Mouse (Mus musculus) liver, postnatal 0 days (tissue): ENCODE measurements at regions not wholly inside any gene's neighbourhood (a gene's known extent, or its start where the extent isn't known, plus 50 kb on each side); places are given as distances from the start of the nearest gene placed in this dataset.

Experiments used
- CTCF ChIP-seq: sonication (generic); IDR thresholded peaks from 2 replicates; pipeline ENCODE4 v1.5.1; 2016; ENCODE audit warnings: antibody characterized with exemption, low read depth
- EP300 ChIP-seq: IDR thresholded peaks from 2 replicates; pipeline ENCODE4 v1.6.1; 2016; ENCODE audit warnings: antibody characterized with exemption, low read depth, mild to moderate bottlenecking

- TF ChIP-seq CTCF (no peak), EP300 (no peak)
Measured at GRCm38 (mm10) chr2:75434521-75434920, 224.5 kb upstream of the Hnrnpa3 start.
